Mouse (Mus musculus): ENCODE data around the gene Kdm4d.

- TF ChIP-seq GATA1 (IDR thresholded peaks at IDR 0.05; ENCODE audit: borderline replicate concordance, low read length): no peak
- no peak for TF ChIP-seq FLI1 (IDR thresholded peaks at IDR 0.05; ENCODE audit: low read length)
These were observed 34.7 kb upstream of the Kdm4d start for GRCm38 (mm10) chr9:14534833-14535456.
